In the genomic region with DNA sequence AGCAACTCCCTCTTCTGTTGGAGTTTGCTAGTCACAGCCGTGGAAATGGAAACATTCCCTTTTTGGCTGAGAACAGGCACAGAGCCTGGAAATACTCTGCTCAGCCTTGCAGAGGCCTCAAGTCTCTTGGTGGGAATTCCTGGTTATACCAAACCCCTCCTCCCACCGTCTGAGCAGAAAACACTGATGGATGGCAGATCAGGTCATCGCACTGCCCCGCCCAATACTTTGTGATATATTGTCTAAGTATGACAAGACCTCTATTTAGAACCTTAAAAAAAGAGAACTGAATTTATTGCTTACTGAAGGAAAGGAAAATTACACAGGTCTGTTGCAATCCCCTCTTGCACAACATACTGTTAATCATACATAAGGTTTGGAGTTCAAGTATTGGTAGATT, we compare ENCODE assay signal across 14 mouse cellular contexts. TPM values are rescaled to one million over a fixed set of nuclear protein-coding genes. Genes with fewer than 3 reads are reported as not detected.
DNase-seq lines count a peak whose midpoint lies in the region; ATAC-seq lines count a peak whose summit lies in the region.
"Had no signal": no experiment of that assay in that cellular context is flagged by ENCODE, and none has a peak within 500 bp of the region (broad histone marks: within the 10 kb centered on the region; RNA-seq: fewer than 3 reads in every experiment).

No protein-coding gene starts in this region.

- peak; percentile 66 for ATAC-seq in common myeloid progenitor, adult 5-6 weeks (replicated peaks; ENCODE audit: low read depth, poor library complexity, severe bottlenecking)
- 0 out of 2 replicates have a peak, but pooled peaks have one; percentile 35 for ATAC-seq in limb, embryonic 15.5 days (ENCODE audit: insufficient number of reproducible peaks, low FRiP score, low TSS enrichment, low read depth)
- ATAC-seq in hindbrain, embryonic 13.5 days (ENCODE audit: low FRiP score) = no peak
- ATAC-seq in midbrain, embryonic 11.5 days (ENCODE audit: low FRiP score) = no peak

- WGBS in limb, embryonic 15.5 days = 52% methylated on average over 4 of the region's 4 CpGs
- 80% methylated on average over 4 of the region's 4 CpGs for WGBS in hindbrain, embryonic 13.5 days
- WGBS in midbrain, embryonic 11.5 days = 75% methylated on average over 4 of the region's 4 CpGs

- no peak overlapping the region for H3K9ac ChIP-seq in limb, embryonic 15.5 days
- H3K9ac ChIP-seq in hindbrain, embryonic 13.5 days = no peak overlapping the region
- H3K9ac ChIP-seq in midbrain, embryonic 11.5 days (ENCODE audit: low read length) = no peak overlapping the region
- H3K9ac ChIP-seq: heart, embryonic 12.5 days; liver, embryonic 15.5 days; midbrain, embryonic 12.5 days had no signal

- H3K27me3 ChIP-seq in limb, embryonic 15.5 days = no peaks in the 10 kb centered on the region
- H3K27me3 ChIP-seq in hindbrain, embryonic 13.5 days = peaks cover 13% of the 10 kb centered on the region; the same call in 1 of the 2 replicates
- H3K27me3 ChIP-seq in midbrain, embryonic 11.5 days (ENCODE audit: control insufficient read depth, insufficient read depth, low read length) = no peaks in the 10 kb centered on the region
- H3K27me3 ChIP-seq: liver, embryonic 15.5 days had no signal

- peak; percentile 14 for DNase-seq in adrenal gland, adult 8-10 months
- DNase-seq in adrenal gland, postnatal 4 days (ENCODE audit: low spot score in 2 of 2) = no peak
- DNase-seq in 3T3-L1 (ENCODE audit: low read depth, low spot score) = peak; percentile 95
- no peak for DNase-seq in right cerebral cortex, postnatal 10 days (ENCODE audit: low spot score in 2 of 2)
- no peak for DNase-seq in midbrain, embryonic 11.5 days (ENCODE audit: low spot score, missing footprints)
- DNase-seq: B cell, adult 2 months; kidney, adult 8-10 months had no signal

- H3K4me3 ChIP-seq in limb, embryonic 15.5 days = no peak overlapping the region
- no peak overlapping the region for H3K4me3 ChIP-seq in hindbrain, embryonic 13.5 days
- H3K4me3 ChIP-seq in midbrain, embryonic 11.5 days (ENCODE audit: low read depth, low read length) = no peak overlapping the region
- H3K4me3 ChIP-seq: forebrain, embryonic 10.5 days; heart, embryonic 12.5 days; liver, embryonic 15.5 days; midbrain, embryonic 12.5 days had no signal

- no peaks in the 10 kb centered on the region for H3K9me3 ChIP-seq in limb, embryonic 15.5 days
- H3K9me3 ChIP-seq in hindbrain, embryonic 13.5 days = no peaks in the 10 kb centered on the region
- no peaks in the 10 kb centered on the region for H3K9me3 ChIP-seq in midbrain, embryonic 11.5 days (ENCODE audit: control insufficient read depth, low read length)
- H3K9me3 ChIP-seq: forebrain, embryonic 10.5 days; heart, embryonic 12.5 days; liver, embryonic 15.5 days; midbrain, embryonic 12.5 days had no signal

- peak overlapping the region; percentile 54; the same call in 1 of the 2 replicates for H3K27ac ChIP-seq in limb, embryonic 15.5 days
- no peak overlapping the region for H3K27ac ChIP-seq in hindbrain, embryonic 13.5 days
- no peak overlapping the region for H3K27ac ChIP-seq in midbrain, embryonic 11.5 days (ENCODE audit: low read depth, low read length)
- H3K27ac ChIP-seq: forebrain, embryonic 10.5 days; liver, embryonic 15.5 days; midbrain, embryonic 12.5 days had no signal

- no peaks in the 10 kb centered on the region for H3K36me3 ChIP-seq in limb, embryonic 15.5 days
- no peaks in the 10 kb centered on the region for H3K36me3 ChIP-seq in hindbrain, embryonic 13.5 days
- no peaks in the 10 kb centered on the region for H3K36me3 ChIP-seq in midbrain, embryonic 11.5 days (ENCODE audit: control insufficient read depth, insufficient read depth, low read length)
- H3K36me3 ChIP-seq: forebrain, embryonic 10.5 days; heart, embryonic 12.5 days; liver, embryonic 15.5 days; midbrain, embryonic 12.5 days had no signal

- H3K4me1 ChIP-seq in limb, embryonic 15.5 days = no peaks in the 10 kb centered on the region
- H3K4me1 ChIP-seq in hindbrain, embryonic 13.5 days (replicated peaks) = no peaks in the 10 kb centered on the region
- H3K4me1 ChIP-seq in midbrain, embryonic 11.5 days (ENCODE audit: control insufficient read depth, insufficient read depth, low read length) = no peaks in the 10 kb centered on the region
- H3K4me1 ChIP-seq: forebrain, embryonic 10.5 days; heart, embryonic 12.5 days; midbrain, embryonic 12.5 days had no signal

- H3K4me2 ChIP-seq in limb, embryonic 15.5 days = no peak overlapping the region
- no peak overlapping the region for H3K4me2 ChIP-seq in hindbrain, embryonic 13.5 days
- H3K4me2 ChIP-seq in midbrain, embryonic 11.5 days = no peak overlapping the region
- H3K4me2 ChIP-seq: heart, embryonic 12.5 days; liver, embryonic 15.5 days; midbrain, embryonic 12.5 days had no signal

RNA-seq across cellular contexts. Expression of a gene that starts 6.8 kb away (rescaled TPM):
- 10 to 100 TPM; 26.8 to 30.4 (median 28.4) TPM for total RNA-seq in adrenal gland, adult 8-10 months (2022)
- 10 to 100 TPM; 25.8 to 26.8 TPM for total RNA-seq in adrenal gland, postnatal 4 days (2021)
- total RNA-seq in common myeloid progenitor, adult 5-6 weeks (2017) = 66.6 and 87.2 TPM in 2 replicates
- polyA plus RNA-seq in limb, embryonic 15.5 days (2015; fragmentation: Nextera tagmentation; extraction: Ambion mirVana) = 20.0 and 20.2 TPM in 2 replicates
- 15.2 and 18.7 TPM in 2 replicates for polyA plus RNA-seq in hindbrain, embryonic 13.5 days (2015; fragmentation: Nextera tagmentation; extraction: Ambion mirVana)
- 25.4 and 27.7 TPM in 2 replicates for polyA plus RNA-seq in midbrain, embryonic 11.5 days (2014; fragmentation: Nextera tagmentation; extraction: Ambion mirVana)

Comparison
In these comparisons a context has a peak if more than half of its experiments do, and no peak if none do; other contexts are left out.
1. DNase-seq: peak in adrenal gland, adult 8-10 months (single experiment) and 3T3-L1 (single experiment); none in adrenal gland, postnatal 4 days (0 of 2), right cerebral cortex, postnatal 10 days (0 of 2) and midbrain, embryonic 11.5 days (single experiment).
2. ATAC-seq: peak in common myeloid progenitor, adult 5-6 weeks (single experiment) and limb, embryonic 15.5 days (single experiment); none in hindbrain, embryonic 13.5 days (single experiment) and midbrain, embryonic 11.5 days (single experiment).